Mouse (Mus musculus) forebrain, embryonic 13.5 days (tissue): Measurements from ENCODE around the gene Ropn1l. TPM values are rescaled to one million over a fixed set of nuclear protein-coding genes. Genes with fewer than 3 reads are reported as not detected.

Source experiments
- ATAC-seq: fragments of 200-750 bp; cut with Nextera tagmentation; 2 replicates; pipeline ENCODE4 v1.8.0; 2017
- H3K27ac ChIP-seq: fragments of 300-500 bp; sonication (generic); 2 replicates; pipeline ENCODE4 v1.5.1; 2015; ENCODE audit warnings: inconsistent platforms, mild to moderate bottlenecking, moderate library complexity
- H3K27me3 ChIP-seq: fragments of 300-500 bp; sonication (generic); 2 replicates; pipeline ENCODE4 v1.6.1; 2015; ENCODE audit warnings: mild to moderate bottlenecking, inconsistent platforms
- H3K36me3 ChIP-seq: fragments of 300-500 bp; sonication (generic); 2 replicates; pipeline ENCODE4 v1.6.1; 2015; ENCODE audit warnings: mild to moderate bottlenecking, inconsistent platforms; ENCODE audit not compliant: poor library complexity, severe bottlenecking
- H3K4me1 ChIP-seq: fragments of 300-500 bp; sonication (generic); 2 replicates; pipeline ENCODE4 v1.6.1; 2015; ENCODE audit warnings: inconsistent platforms
- H3K4me2 ChIP-seq: fragments of 300-500 bp; sonication (generic); 2 replicates; pipeline ENCODE4 v1.6.1; 2015; ENCODE audit warnings: inconsistent platforms, mild to moderate bottlenecking, moderate library complexity
- H3K4me3 ChIP-seq: fragments of 300-500 bp; sonication (generic); 2 replicates; pipeline ENCODE4 v1.5.1; 2015; ENCODE audit warnings: mild to moderate bottlenecking, inconsistent platforms
- H3K9ac ChIP-seq: fragments of 300-500 bp; sonication (generic); 2 replicates; pipeline ENCODE4 v1.6.1; 2015; ENCODE audit warnings: mild to moderate bottlenecking, inconsistent platforms
- H3K9me3 ChIP-seq: fragments of 300-500 bp; sonication (generic); replicated peaks from 2 replicates; pipeline ENCODE4 v1.6.1; 2016; ENCODE audit warnings: inconsistent platforms
- WGBS: fragments of 180-500 bp; shearing (Covaris S2); methylation state at CpG from one replicate; pipeline ENCODE4 v1.1.7; 2015; 5-methylcytosine and 5-hydroxymethylcytosine counted together
- polyA plus RNA-seq: library from polyadenylated mRNA; unstranded; fragments of >200 nt; fragmentation: Nextera tagmentation; extraction: Ambion mirVana; gene quantifications from 2 replicates; pipeline ENCODE4 v1.2.1, GENCODE M21; 2015

The Ropn1l gene
- polyA plus RNA-seq, 1 experiment from 2014 or later = 1.6 TPM

- 86% methylated on average over 5 of the region's 5 CpGs for WGBS
- H3K9ac ChIP-seq = no peak overlapping the region
- H3K4me2 ChIP-seq = no peak overlapping the region
- peaks cover 87% of the 10 kb centered on the region for H3K36me3 ChIP-seq
- no peaks in the 10 kb centered on the region for H3K9me3 ChIP-seq
- H3K27ac ChIP-seq = no peak overlapping the region
- ATAC-seq = no peak
- no peaks in the 10 kb centered on the region for H3K4me1 ChIP-seq
- no peaks in the 10 kb centered on the region for H3K27me3 ChIP-seq
- H3K4me3 ChIP-seq = no peak overlapping the region
Measured at GRCm38 (mm10) chr15:31466295-31466694, 12.8 kb upstream of the Ropn1l start.

GRCm38 (mm10) chr15:31465806-31466205, 12.3 kb upstream of the Ropn1l start:
- H3K27me3 ChIP-seq = no peaks in the 10 kb centered on the region
- no peaks in the 10 kb centered on the region for H3K4me1 ChIP-seq
- H3K9me3 ChIP-seq = no peaks in the 10 kb centered on the region
- peaks cover 87% of the 10 kb centered on the region for H3K36me3 ChIP-seq
- WGBS = 98% methylated on average over 2 of the region's 2 CpGs
- no peak overlapping the region for H3K4me3 ChIP-seq
- no peak for ATAC-seq
- no peak overlapping the region for H3K4me2 ChIP-seq
- no peak overlapping the region for H3K9ac ChIP-seq
- no peak overlapping the region for H3K27ac ChIP-seq

GRCm38 (mm10) chr15:31460571-31460970, 7.0 kb upstream of the Ropn1l start:
- peaks cover 87% of the 10 kb centered on the region for H3K36me3 ChIP-seq
- ATAC-seq = no peak
- no peak overlapping the region for H3K4me2 ChIP-seq
- no peaks in the 10 kb centered on the region for H3K4me1 ChIP-seq
- no peaks in the 10 kb centered on the region for H3K9me3 ChIP-seq
- H3K27me3 ChIP-seq = no peaks in the 10 kb centered on the region
- 89% methylated on average over 2 of the region's 2 CpGs for WGBS
- H3K27ac ChIP-seq = no peak overlapping the region
- H3K9ac ChIP-seq = no peak overlapping the region
- H3K4me3 ChIP-seq = no peak overlapping the region

- WGBS = 93% methylated on average over 7 of the region's 7 CpGs
Measured at GRCm38 (mm10) chr15:31458081-31458480, 4.5 kb upstream of the Ropn1l start.

GRCm38 (mm10) chr15:31456381-31456780, 2.8 kb upstream of the Ropn1l start:
- H3K4me3 ChIP-seq = no peak overlapping the region
- H3K4me2 ChIP-seq = no peak overlapping the region
- no peak for ATAC-seq
- no peak overlapping the region for H3K27ac ChIP-seq
- H3K9ac ChIP-seq = no peak overlapping the region
- 87% methylated on average over 5 of the region's 5 CpGs for WGBS
- H3K9me3 ChIP-seq = no peaks in the 10 kb centered on the region
- H3K27me3 ChIP-seq = no peaks in the 10 kb centered on the region
- H3K4me1 ChIP-seq = peaks cover 6% of the 10 kb centered on the region; the same call in 1 of the 2 replicates
- H3K36me3 ChIP-seq = peaks cover 54% of the 10 kb centered on the region

More at GRCm38 (mm10) chr15:31458081-31458480, 4.5 kb upstream of the Ropn1l start:
- H3K9me3 ChIP-seq = no peaks in the 10 kb centered on the region
- H3K4me3 ChIP-seq = no peak overlapping the region
- H3K27ac ChIP-seq = no peak overlapping the region
- peaks cover 71% of the 10 kb centered on the region for H3K36me3 ChIP-seq
- no peaks in the 10 kb centered on the region for H3K27me3 ChIP-seq
- ATAC-seq = no peak
- no peak overlapping the region for H3K4me2 ChIP-seq
- no peak overlapping the region for H3K9ac ChIP-seq
- peaks cover under 1% of the 10 kb centered on the region; the same call in 1 of the 2 replicates for H3K4me1 ChIP-seq

GRCm38 (mm10) chr15:31454861-31455295, 1.3 kb upstream of the Ropn1l start:
- H3K27ac ChIP-seq = no peak overlapping the region
- no peak overlapping the region for H3K4me3 ChIP-seq
- no peak overlapping the region for H3K9ac ChIP-seq
- H3K4me2 ChIP-seq = no peak overlapping the region
- no peaks in the 10 kb centered on the region for H3K9me3 ChIP-seq
- H3K4me1 ChIP-seq = peaks cover 6% of the 10 kb centered on the region; the same call in 1 of the 2 replicates
- WGBS = 75% methylated on average over 7 of the region's 7 CpGs
- H3K27me3 ChIP-seq = no peaks in the 10 kb centered on the region
- H3K36me3 ChIP-seq = peaks cover 39% of the 10 kb centered on the region
- ATAC-seq = no peak

GRCm38 (mm10) chr15:31454096-31454860, 741 bp upstream of the Ropn1l start:
- WGBS = 53% methylated on average over 10 of the region's 10 CpGs
- no peaks in the 10 kb centered on the region for H3K27me3 ChIP-seq
- H3K36me3 ChIP-seq = peaks cover 33% of the 10 kb centered on the region
- no peak overlapping the region for H3K27ac ChIP-seq
- no peak overlapping the region for H3K9ac ChIP-seq
- H3K4me3 ChIP-seq = peak overlapping the region; percentile 66
- H3K4me1 ChIP-seq = peaks cover 6% of the 10 kb centered on the region; the same call in 1 of the 2 replicates
- ATAC-seq = no peak; the same call in 1 of the 2 replicates
- no peaks in the 10 kb centered on the region for H3K9me3 ChIP-seq
- peak overlapping the region; percentile 86 for H3K4me2 ChIP-seq

GRCm38 (mm10) chr15:31452336-31453097, 1.0 kb downstream of the Ropn1l start:
- no peaks in the 10 kb centered on the region for H3K9me3 ChIP-seq
- H3K4me1 ChIP-seq = peaks cover 6% of the 10 kb centered on the region; the same call in 1 of the 2 replicates
- no peaks in the 10 kb centered on the region for H3K27me3 ChIP-seq
- H3K4me3 ChIP-seq = peak overlapping the region; percentile 66
- H3K27ac ChIP-seq = no peak overlapping the region
- H3K9ac ChIP-seq = peak overlapping the region; percentile 78
- H3K4me2 ChIP-seq = peak overlapping the region; percentile 86
- peaks cover 18% of the 10 kb centered on the region; the same call in 1 of the 2 replicates for H3K36me3 ChIP-seq
- WGBS = 56% methylated on average over 18 of the region's 18 CpGs
- no peak for ATAC-seq

- Histone ChIP-seq H3K9me3 (no peaks in the 10 kb centered on the region), H3K4me2 (no peak overlapping the region), H3K36me3 (no peaks in the 10 kb centered on the region), H3K27me3 (no peaks in the 10 kb centered on the region), H3K4me3 (no peak overlapping the region), H3K4me1 (peaks cover 6% of the 10 kb centered on the region; the same call in 1 of the 2 replicates), H3K9ac (no peak overlapping the region), H3K27ac (no peak overlapping the region)
- no peak for ATAC-seq
- WGBS = 28% methylated on average over 2 of the region's 2 CpGs
Measured at GRCm38 (mm10) chr15:31449772-31450171, 3.8 kb downstream of the Ropn1l start.

- no peak overlapping the region for H3K27ac ChIP-seq
- WGBS = 49% methylated on average over 7 of the region's 7 CpGs
- no peaks in the 10 kb centered on the region for H3K36me3 ChIP-seq
- H3K4me1 ChIP-seq = no peaks in the 10 kb centered on the region
- no peaks in the 10 kb centered on the region for H3K9me3 ChIP-seq
- H3K4me3 ChIP-seq = no peak overlapping the region
- no peak overlapping the region for H3K9ac ChIP-seq
- H3K4me2 ChIP-seq = no peak overlapping the region
- no peaks in the 10 kb centered on the region for H3K27me3 ChIP-seq
- ATAC-seq = peak; percentile 65
Measured at GRCm38 (mm10) chr15:31447121-31447520, 6.4 kb downstream of the Ropn1l start.

GRCm38 (mm10) chr15:31442698-31443097, 10.8 kb downstream of the Ropn1l start:
- Histone ChIP-seq H3K27me3 (no peaks in the 10 kb centered on the region), H3K4me2 (no peak overlapping the region), H3K27ac (no peak overlapping the region), H3K4me3 (no peak overlapping the region), H3K4me1 (no peaks in the 10 kb centered on the region; the same call in 1 of the 2 replicates), H3K9me3 (no peaks in the 10 kb centered on the region), H3K36me3 (no peaks in the 10 kb centered on the region), H3K9ac (no peak overlapping the region)
- no peak for ATAC-seq
- WGBS = 93% methylated on average over 4 of the region's 4 CpGs

GRCm38 (mm10) chr15:31441996-31442395, 11.5 kb downstream of the Ropn1l start:
- Histone ChIP-seq H3K27ac (no peak overlapping the region), H3K4me3 (no peak overlapping the region)
- WGBS = 76% methylated on average over 6 of the region's 6 CpGs

More at GRCm38 (mm10) chr15:31441996-31442395, 11.5 kb downstream of the Ropn1l start:
- no peaks in the 10 kb centered on the region for H3K36me3 ChIP-seq
- no peaks in the 10 kb centered on the region for H3K9me3 ChIP-seq
- ATAC-seq = no peak
- H3K27me3 ChIP-seq = no peaks in the 10 kb centered on the region
- H3K4me1 ChIP-seq = no peaks in the 10 kb centered on the region; the same call in 1 of the 2 replicates
- H3K4me2 ChIP-seq = no peak overlapping the region
- H3K9ac ChIP-seq = no peak overlapping the region
